Mouse (Mus musculus): ENCODE results near the gene Zmiz2.

- TF ChIP-seq GATA1 (IDR thresholded peaks at IDR 0.05; ENCODE audit: borderline replicate concordance, low read length) (no peak), FLI1 (IDR thresholded peaks at IDR 0.05; ENCODE audit: low read length) (no peak)
Observed at GRCm38 (mm10) chr11:6417490-6417889, 28.6 kb downstream of the Zmiz2 start.

All from megakaryocyte, embryonic 14.5 days (primary cell).